Mouse (Mus musculus): ENCODE measurements around the gene Gm20219. TPM values are rescaled to one million over a fixed set of nuclear protein-coding genes. Genes with fewer than 3 reads are reported as not detected.
"Not testable (repeated sequence)": the region's sequence is repeated elsewhere in the genome, so short reads cannot be mapped to it uniquely, and the experiment has no call there.

Gene Gm20219
- polyA plus RNA-seq, 1 experiment from 2014 or later, result 1.3 TPM

GRCm38 (mm10) chr17:56507161-56508068 is 46.8 kb downstream of the Gm20219 start:
- DNase-seq (ENCODE audit: low spot score), result peak; percentile 93

GRCm38 (mm10) chr17:56506417-56507065 is 47.6 kb downstream of the Gm20219 start:
- DNase-seq (ENCODE audit: low spot score), result no peak
- Histone ChIP-seq H3K9me3 (replicated peaks) (no peaks in the 10 kb centered on the region), H3K36me3 (no peaks in the 10 kb centered on the region), H3K27me3 (ENCODE audit: low read depth, poor library complexity, severe bottlenecking) (peaks cover 34% of the 10 kb centered on the region), H3K4me3 (peak overlapping the region; percentile 75), H3K4me1 (peaks cover 50% of the 10 kb centered on the region), H3K27ac (peak overlapping the region; percentile 92)
- WGBS, result 56% methylated on average over 15 of the region's 15 CpGs

More at GRCm38 (mm10) chr17:56507161-56508068, 46.8 kb downstream of the Gm20219 start:
- Histone ChIP-seq H3K4me1 (peaks cover 53% of the 10 kb centered on the region), H3K9me3 (replicated peaks) (no peaks in the 10 kb centered on the region), H3K36me3 (no peaks in the 10 kb centered on the region), H3K27me3 (ENCODE audit: low read depth, poor library complexity, severe bottlenecking) (peaks cover 43% of the 10 kb centered on the region), H3K27ac (peak overlapping the region; percentile 92), H3K4me3 (peak overlapping the region; percentile 75)
- WGBS, result under 1% methylated on average over 42 of the region's 42 CpGs

GRCm38 (mm10) chr17:56505401-56505800 is 48.8 kb downstream of the Gm20219 start:
- 78% methylated on average over 10 of the region's 10 CpGs for WGBS
- DNase-seq (ENCODE audit: low spot score), result no peak
- peaks cover 38% of the 10 kb centered on the region for H3K4me1 ChIP-seq
- peaks cover 23% of the 10 kb centered on the region for H3K27me3 ChIP-seq (ENCODE audit: low read depth, poor library complexity, severe bottlenecking)
- no peaks in the 10 kb centered on the region for H3K9me3 ChIP-seq (replicated peaks)
- no peak overlapping the region for H3K4me3 ChIP-seq
- H3K27ac ChIP-seq, result no peak overlapping the region
- no peaks in the 10 kb centered on the region for H3K36me3 ChIP-seq

- H3K27me3 ChIP-seq (ENCODE audit: low read depth, poor library complexity, severe bottlenecking), result no peaks in the 10 kb centered on the region
- H3K9me3 ChIP-seq (replicated peaks), result no peaks in the 10 kb centered on the region; the same call in 1 of the 2 replicates
- H3K27ac ChIP-seq, result no peak overlapping the region
- WGBS, result 41% methylated on average over 9 of the region's 9 CpGs
- H3K36me3 ChIP-seq, result no peaks in the 10 kb centered on the region
- DNase-seq (ENCODE audit: low spot score), result no peak
- H3K4me3 ChIP-seq, result no peak overlapping the region
- H3K4me1 ChIP-seq, result peaks cover 20% of the 10 kb centered on the region
Measured at GRCm38 (mm10) chr17:56502526-56502925, 51.7 kb downstream of the Gm20219 start.

- peaks cover 13% of the 10 kb centered on the region for H3K4me1 ChIP-seq
- not testable (repeated sequence) for H3K36me3 ChIP-seq; H3K27ac ChIP-seq; H3K27me3 ChIP-seq (ENCODE audit: low read depth, poor library complexity, severe bottlenecking); DNase-seq (ENCODE audit: low spot score); H3K9me3 ChIP-seq (replicated peaks); H3K4me3 ChIP-seq
- WGBS, result 76% methylated on average over 2 of the region's 2 CpGs
Measured at GRCm38 (mm10) chr17:56501635-56502400, 52.4 kb downstream of the Gm20219 start.

Other genes starting within 250 kb of the Gm20219 start
- 37.7 and 46.8 TPM in 2 replicates for gene Kdm4b, start 228.3 kb downstream of the Gm20219 start, polyA plus RNA-seq (2016; fragmentation: Nextera tagmentation; extraction: Ambion mirVana)
- 69.5 and 83.2 TPM in 2 replicates for gene Ptprs, start 77.9 kb downstream of the Gm20219 start, polyA plus RNA-seq (2016; fragmentation: Nextera tagmentation; extraction: Ambion mirVana)
- not detected in 2 replicates for gene Znrf4, start 42.0 kb downstream of the Gm20219 start, polyA plus RNA-seq (2016; fragmentation: Nextera tagmentation; extraction: Ambion mirVana)
- 91.7 and 110 TPM in 2 replicates for gene Safb2, start 30.2 kb upstream of the Gm20219 start, polyA plus RNA-seq (2016; fragmentation: Nextera tagmentation; extraction: Ambion mirVana)
- gene Safb, start 30.4 kb upstream of the Gm20219 start, polyA plus RNA-seq (2016; fragmentation: Nextera tagmentation; extraction: Ambion mirVana), result 161 and 183 TPM in 2 replicates
- 205 and 206 TPM in 2 replicates for gene 2410015M20Rik, start 55.4 kb upstream of the Gm20219 start, polyA plus RNA-seq (2016; fragmentation: Nextera tagmentation; extraction: Ambion mirVana)
- gene Rpl36, start 59.0 kb upstream of the Gm20219 start, polyA plus RNA-seq (2016; fragmentation: Nextera tagmentation; extraction: Ambion mirVana), result 1,560 and 1,788 TPM in 2 replicates
- gene Lonp1, start 72.5 kb upstream of the Gm20219 start, polyA plus RNA-seq (2016; fragmentation: Nextera tagmentation; extraction: Ambion mirVana), result 67.7 and 73.2 TPM in 2 replicates
- 0.54 and 1.0 TPM in 2 replicates for gene Catsperd, start 73.8 kb upstream of the Gm20219 start, polyA plus RNA-seq (2016; fragmentation: Nextera tagmentation; extraction: Ambion mirVana)
- gene Ranbp3, start 118.9 kb upstream of the Gm20219 start, polyA plus RNA-seq (2016; fragmentation: Nextera tagmentation; extraction: Ambion mirVana), result 148 TPM in 2 replicates
- 425 and 437 TPM in 2 replicates for gene Ndufa11, start 163.4 kb upstream of the Gm20219 start, polyA plus RNA-seq (2016; fragmentation: Nextera tagmentation; extraction: Ambion mirVana)
- gene Vmac, start 163.6 kb upstream of the Gm20219 start, polyA plus RNA-seq (2016; fragmentation: Nextera tagmentation; extraction: Ambion mirVana), result 12.8 and 15.5 TPM in 2 replicates
- 10.8 and 12.7 TPM in 2 replicates for gene Nrtn, start 203.1 kb upstream of the Gm20219 start, polyA plus RNA-seq (2016; fragmentation: Nextera tagmentation; extraction: Ambion mirVana)
- gene Dus3l, start 210.4 kb upstream of the Gm20219 start, polyA plus RNA-seq (2016; fragmentation: Nextera tagmentation; extraction: Ambion mirVana), result 46.0 and 50.3 TPM in 2 replicates
- gene Prr22, start 215.9 kb upstream of the Gm20219 start, polyA plus RNA-seq (2016; fragmentation: Nextera tagmentation; extraction: Ambion mirVana), result 1.5 and 2.2 TPM in 2 replicates

All from limb, embryonic 10.5 days (tissue).